Comparison of ENCODE assay signal across 11 mouse cellular contexts in genomic region chr19:36713092-36713491, GRCm38 (mm10). TPM values are rescaled to one million over a fixed set of nuclear protein-coding genes. Genes with fewer than 3 reads are reported as not detected.
DNase-seq lines count a peak whose midpoint lies in the region; ATAC-seq lines count a peak whose summit lies in the region.
"Had no signal": no experiment of that assay in that cellular context is flagged by ENCODE, and none has a peak within 500 bp of the region (broad histone marks: within the 10 kb centered on the region; RNA-seq: fewer than 3 reads in every experiment).

No protein-coding gene starts in this region.

- intact Hi-C loops in heart, postnatal 36 days (cut with DNase I) = no loop called here

- H3K9ac ChIP-seq in kidney, embryonic 16.5 days (replicated peaks; ENCODE audit: low read length) = no peak overlapping the region
- H3K9ac ChIP-seq: forebrain, embryonic 15.5 days; midbrain, embryonic 15.5 days had no signal

- no peak overlapping the region for H3K27ac ChIP-seq in kidney, embryonic 16.5 days (ENCODE audit: low read length)
- H3K27ac ChIP-seq in limb, embryonic 10.5 days = no peak overlapping the region
- H3K27ac ChIP-seq: forebrain, embryonic 15.5 days; midbrain, embryonic 15.5 days had no signal

- H3K27me3 ChIP-seq in kidney, embryonic 16.5 days (ENCODE audit: insufficient read depth, low read length) = no peaks in the 10 kb centered on the region
- no peaks in the 10 kb centered on the region for H3K27me3 ChIP-seq in limb, embryonic 10.5 days (ENCODE audit: low read depth, poor library complexity, severe bottlenecking)
- H3K27me3 ChIP-seq: forebrain, embryonic 15.5 days; midbrain, embryonic 15.5 days; Patski had no signal

- no peaks in the 10 kb centered on the region for H3K4me1 ChIP-seq in kidney, embryonic 16.5 days (ENCODE audit: insufficient read depth, low read length)
- H3K4me1 ChIP-seq in limb, embryonic 10.5 days = peaks cover 4% of the 10 kb centered on the region; the same call in 1 of the 2 replicates
- H3K4me1 ChIP-seq: forebrain, embryonic 15.5 days; midbrain, embryonic 15.5 days had no signal

- no peak for ATAC-seq in kidney, embryonic 16.5 days (ENCODE audit: low FRiP score, low TSS enrichment)
- ATAC-seq: forebrain, embryonic 15.5 days; midbrain, embryonic 15.5 days; Patski had no signal

- peaks cover 2% of the 10 kb centered on the region; the same call in 1 of the 2 replicates for H3K9me3 ChIP-seq in kidney, embryonic 16.5 days (ENCODE audit: low read length)
- H3K9me3 ChIP-seq in limb, embryonic 10.5 days (replicated peaks) = no peaks in the 10 kb centered on the region
- H3K9me3 ChIP-seq: midbrain, embryonic 15.5 days had no signal

- WGBS in kidney, embryonic 16.5 days = 61% methylated on average over 13 of the region's 13 CpGs
- 79% methylated on average over 13 of the region's 13 CpGs for WGBS in limb, embryonic 10.5 days

- DNase-seq in kidney, adult 18-20 months = peak; percentile 49
- peak; percentile 58 for DNase-seq in adrenal gland, postnatal 10 days
- peak; percentile 58 to 61 for DNase-seq in heart, postnatal 36 days
- DNase-seq in lung, postnatal 10 days = peak; percentile 87
- DNase-seq in limb, embryonic 10.5 days (ENCODE audit: low spot score) = no peak
- no peak for DNase-seq in cerebellum, adult 9-10 months
- DNase-seq: cerebellum, adult 11-12 months had no signal

- H3K36me3 ChIP-seq in kidney, embryonic 16.5 days (ENCODE audit: insufficient read depth, low read length) = no peaks in the 10 kb centered on the region
- H3K36me3 ChIP-seq in limb, embryonic 10.5 days = no peaks in the 10 kb centered on the region
- H3K36me3 ChIP-seq: forebrain, embryonic 15.5 days; midbrain, embryonic 15.5 days had no signal

- H3K4me3 ChIP-seq in kidney, embryonic 16.5 days (ENCODE audit: low read length) = no peak overlapping the region
- no peak overlapping the region for H3K4me3 ChIP-seq in limb, embryonic 10.5 days
- H3K4me3 ChIP-seq: forebrain, embryonic 15.5 days; midbrain, embryonic 15.5 days had no signal

- no peak overlapping the region for H3K4me2 ChIP-seq in kidney, embryonic 16.5 days (replicated peaks; ENCODE audit: low read depth, low read length)
- H3K4me2 ChIP-seq: forebrain, embryonic 15.5 days; midbrain, embryonic 15.5 days had no signal

RNA-seq across cellular contexts. Expression of gene Ppp1r3c, which starts 23.4 kb away (rescaled TPM):
- 22.1 and 24.5 TPM in 2 replicates for polyA plus RNA-seq in kidney, embryonic 16.5 days (2015; fragmentation: Nextera tagmentation; extraction: Ambion mirVana)
- 10 to 100 TPM; 44.4 to 47.5 TPM for total RNA-seq in adrenal gland, postnatal 10 days (2021)
- total RNA-seq in heart, postnatal 36 days (2021) = 100 to 1,000 TPM in 1 of 2 experiments, 10 to 100 TPM in 1; 65.8 to 116 TPM
- polyA plus RNA-seq in limb, embryonic 10.5 days (2016; fragmentation: Nextera tagmentation; extraction: Ambion mirVana) = 1.2 and 1.8 TPM in 2 replicates

Comparison
In these comparisons a context has a peak if more than half of its experiments do, and no peak if none do; other contexts are left out.
1. DNase-seq: peak in kidney, adult 18-20 months (single experiment), adrenal gland, postnatal 10 days (single experiment), heart, postnatal 36 days (2 of 2) and lung, postnatal 10 days (single experiment); none in limb, embryonic 10.5 days (single experiment) and cerebellum, adult 9-10 months (single experiment).